Mouse (Mus musculus): ENCODE measurements around the gene D6Wsu163e. TPM values are rescaled to one million over a fixed set of nuclear protein-coding genes. Genes with fewer than 3 reads are reported as not detected.

The D6Wsu163e gene
- total and polyA plus RNA-seq, 2 experiments from 2014 or later, result 22.0 to 34.1 TPM

- WGBS, result 85% methylated on average over 4 of the region's 4 CpGs
- Histone ChIP-seq H3K27ac (ENCODE audit: low read depth, low read length) (no peak overlapping the region), H3K4me3 (ENCODE audit: low read depth, low read length) (no peak overlapping the region), H3K36me3 (ENCODE audit: insufficient read depth, low read length) (peaks cover 53% of the 10 kb centered on the region), H3K27me3 (ENCODE audit: insufficient read depth, low read length) (no peaks in the 10 kb centered on the region), H3K4me1 (ENCODE audit: insufficient read depth, low read length) (no peaks in the 10 kb centered on the region), H3K4me2 (ENCODE audit: low read depth, low read length, poor library complexity, severe bottlenecking) (no peak overlapping the region), H3K9ac (replicated peaks; ENCODE audit: low read length, poor library complexity, severe bottlenecking) (no peak overlapping the region), H3K9me3 (ENCODE audit: low read length) (no peaks in the 10 kb centered on the region)
- peak; percentile 23 for DNase-seq (ENCODE audit: low spot score)
- TF ChIP-seq CTCF (IDR thresholded peaks at IDR 0.05), result peak; percentile 71
- no peak for ATAC-seq (ENCODE audit: low FRiP score)
These were observed 8.6 kb downstream of the D6Wsu163e start for GRCm38 (mm10) chr6:126948336-126948735.

GRCm38 (mm10) chr6:126955734-126956133, 16.0 kb downstream of the D6Wsu163e start:
- peak; percentile 89 for DNase-seq (ENCODE audit: low spot score)
- H3K36me3 ChIP-seq (ENCODE audit: insufficient read depth, low read length), result peaks cover 38% of the 10 kb centered on the region
- H3K4me1 ChIP-seq (ENCODE audit: insufficient read depth, low read length), result no peaks in the 10 kb centered on the region
- H3K4me2 ChIP-seq (ENCODE audit: low read depth, low read length, poor library complexity, severe bottlenecking), result no peak overlapping the region
- H3K9me3 ChIP-seq (ENCODE audit: low read length), result no peaks in the 10 kb centered on the region
- H3K9ac ChIP-seq (replicated peaks; ENCODE audit: low read length, poor library complexity, severe bottlenecking), result no peak overlapping the region
- no peak for ATAC-seq (ENCODE audit: low FRiP score)
- no peaks in the 10 kb centered on the region for H3K27me3 ChIP-seq (ENCODE audit: insufficient read depth, low read length)
- WGBS, result 6% methylated on average over 10 of the region's 10 CpGs
- TF ChIP-seq CTCF (IDR thresholded peaks at IDR 0.05), result peak; percentile 91
- no peak overlapping the region for H3K4me3 ChIP-seq (ENCODE audit: low read depth, low read length)
- no peak overlapping the region for H3K27ac ChIP-seq (ENCODE audit: low read depth, low read length)

GRCm38 (mm10) chr6:126961371-126962018, 21.7 kb downstream of the D6Wsu163e start:
- H3K9me3 ChIP-seq (ENCODE audit: low read length), result no peaks in the 10 kb centered on the region
- ATAC-seq (ENCODE audit: low FRiP score), result no peak
- no peaks in the 10 kb centered on the region for H3K4me1 ChIP-seq (ENCODE audit: insufficient read depth, low read length)
- H3K36me3 ChIP-seq (ENCODE audit: insufficient read depth, low read length), result peaks cover 34% of the 10 kb centered on the region
- DNase-seq (ENCODE audit: low spot score), result no peak
- H3K4me3 ChIP-seq (ENCODE audit: low read depth, low read length), result no peak overlapping the region
- H3K27me3 ChIP-seq (ENCODE audit: insufficient read depth, low read length), result no peaks in the 10 kb centered on the region
- no peak overlapping the region for H3K4me2 ChIP-seq (ENCODE audit: low read depth, low read length, poor library complexity, severe bottlenecking)
- 93% methylated on average over 8 of the region's 8 CpGs for WGBS
- no peak overlapping the region for H3K27ac ChIP-seq (ENCODE audit: low read depth, low read length)
- TF ChIP-seq CTCF (IDR thresholded peaks at IDR 0.05), result no peak
- no peak overlapping the region for H3K9ac ChIP-seq (replicated peaks; ENCODE audit: low read length, poor library complexity, severe bottlenecking)

- H3K27me3 ChIP-seq (ENCODE audit: insufficient read depth, low read length), result no peaks in the 10 kb centered on the region
- no peak overlapping the region for H3K27ac ChIP-seq (ENCODE audit: low read depth, low read length)
- TF ChIP-seq CTCF (IDR thresholded peaks at IDR 0.05), result no peak
- WGBS, result 96% methylated on average over 5 of the region's 5 CpGs
- no peak overlapping the region for H3K9ac ChIP-seq (replicated peaks; ENCODE audit: low read length, poor library complexity, severe bottlenecking)
- no peak overlapping the region for H3K4me3 ChIP-seq (ENCODE audit: low read depth, low read length)
- ATAC-seq (ENCODE audit: low FRiP score) (no peak), DNase-seq (ENCODE audit: low spot score) (no peak)
- no peaks in the 10 kb centered on the region for H3K9me3 ChIP-seq (ENCODE audit: low read length)
- H3K36me3 ChIP-seq (ENCODE audit: insufficient read depth, low read length), result peaks cover 30% of the 10 kb centered on the region
- no peaks in the 10 kb centered on the region for H3K4me1 ChIP-seq (ENCODE audit: insufficient read depth, low read length)
- no peak overlapping the region for H3K4me2 ChIP-seq (ENCODE audit: low read depth, low read length, poor library complexity, severe bottlenecking)
These were observed 22.9 kb downstream of the D6Wsu163e start for GRCm38 (mm10) chr6:126962709-126963108.

DNA sequence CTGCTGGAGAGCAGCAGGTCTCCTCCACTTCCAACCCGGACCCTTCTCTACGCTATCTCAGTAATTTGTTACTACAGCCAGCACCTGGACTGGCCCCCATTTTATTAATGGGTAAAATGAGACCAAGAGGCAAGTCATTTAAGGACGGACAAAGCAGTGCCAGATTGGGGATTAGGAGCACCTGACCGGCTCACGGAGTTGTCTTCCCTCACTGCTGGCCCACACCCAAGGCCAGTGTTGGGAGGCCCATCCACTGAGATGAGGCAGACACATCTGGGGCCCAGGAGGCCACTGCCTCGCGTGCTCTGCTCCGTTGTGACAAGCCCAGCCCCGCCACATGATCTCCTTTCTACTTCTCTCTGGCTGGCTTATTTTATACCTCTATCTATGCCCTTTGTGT, 23.7 kb downstream of the D6Wsu163e start:
- no peak for TF ChIP-seq CTCF (IDR thresholded peaks at IDR 0.05)
- DNase-seq (ENCODE audit: low spot score), result no peak
- H3K9me3 ChIP-seq (ENCODE audit: low read length), result no peaks in the 10 kb centered on the region

GRCm38 (mm10) chr6:126966241-126967026, 26.7 kb downstream of the D6Wsu163e start:
- Histone ChIP-seq H3K9me3 (ENCODE audit: low read length) (no peaks in the 10 kb centered on the region), H3K4me3 (ENCODE audit: low read depth, low read length) (no peak overlapping the region), H3K4me2 (ENCODE audit: low read depth, low read length, poor library complexity, severe bottlenecking) (no peak overlapping the region), H3K27ac (ENCODE audit: low read depth, low read length) (no peak overlapping the region), H3K36me3 (ENCODE audit: insufficient read depth, low read length) (peaks cover 29% of the 10 kb centered on the region), H3K27me3 (ENCODE audit: insufficient read depth, low read length) (no peaks in the 10 kb centered on the region), H3K4me1 (ENCODE audit: insufficient read depth, low read length) (no peaks in the 10 kb centered on the region), H3K9ac (replicated peaks; ENCODE audit: low read length, poor library complexity, severe bottlenecking) (no peak overlapping the region)
- TF ChIP-seq CTCF (IDR thresholded peaks at IDR 0.05), result no peak
- ATAC-seq (ENCODE audit: low FRiP score), result no peak
- WGBS, result 91% methylated on average over 14 of the region's 14 CpGs
- DNase-seq (ENCODE audit: low spot score), result no peak

More for the DNA sequence above, 23.7 kb downstream of the D6Wsu163e start:
- H3K4me2 ChIP-seq (ENCODE audit: low read depth, low read length, poor library complexity, severe bottlenecking), result no peak overlapping the region
- 95% methylated on average over 9 of the region's 9 CpGs for WGBS
- H3K27ac ChIP-seq (ENCODE audit: low read depth, low read length), result no peak overlapping the region
- H3K36me3 ChIP-seq (ENCODE audit: insufficient read depth, low read length), result peaks cover 31% of the 10 kb centered on the region
- H3K27me3 ChIP-seq (ENCODE audit: insufficient read depth, low read length), result no peaks in the 10 kb centered on the region
- no peak overlapping the region for H3K9ac ChIP-seq (replicated peaks; ENCODE audit: low read length, poor library complexity, severe bottlenecking)
- no peaks in the 10 kb centered on the region for H3K4me1 ChIP-seq (ENCODE audit: insufficient read depth, low read length)
- ATAC-seq (ENCODE audit: low FRiP score), result no peak
- H3K4me3 ChIP-seq (ENCODE audit: low read depth, low read length), result no peak overlapping the region

Data from midbrain, postnatal 0 days (tissue).